Mouse (Mus musculus) cerebellum, adult 11 months (tissue): Measurements from ENCODE around the gene Vmn1r31.

Experiments
- DNase-seq: peaks from one replicate; pipeline ENCODE4 v3.0.0; 2022

Gene Vmn1r31

GRCm38 (mm10) chr6:58475230-58475629 lies at the start of gene Vmn1r31:
Vmn1r31 (minus strand) TSS chr6:58475330.
- DNase-seq = no peak

GRCm38 (mm10) chr6:58443285-58443684 lies 31.8 kb downstream of the Vmn1r31 start, which contains the start of gene Vmn1r30:
Vmn1r30 (minus strand) TSS chr6:58443385.
- no peak for DNase-seq
